Mouse (Mus musculus) hindlimb bud, embryonic 11.5 days (tissue): Measurements from ENCODE around the gene Krtap5-4.
A peak's percentile ranks its signal among the peaks of the same experiment; 100 is the strongest.
"Not testable (repeated sequence)": the region's sequence is repeated elsewhere in the genome, so short reads cannot be mapped to it uniquely, and the experiment has no call there.

Experiments used
- DNase-seq: peaks from one replicate; pipeline ENCODE4 v3.0.0-alpha.2; 2012; ENCODE audit warnings: low read depth, low spot score; ENCODE audit errors: extremely low spot score

Krtap5-4 gene

GRCm38 (mm10) chr7:142321637-142322306, 18.4 kb downstream of the Krtap5-4 start:
- DNase-seq = not testable (repeated sequence)

GRCm38 (mm10) chr7:142322641-142323040, 19.3 kb downstream of the Krtap5-4 start:
- no peak for DNase-seq

- DNase-seq = no peak
Observed at GRCm38 (mm10) chr7:142323396-142324117, 20.2 kb downstream of the Krtap5-4 start.

- no peak for DNase-seq
Observed at GRCm38 (mm10) chr7:142326714-142327445, 23.5 kb downstream of the Krtap5-4 start.

GRCm38 (mm10) chr7:142328507-142328906, 25.2 kb downstream of the Krtap5-4 start:
- no peak for DNase-seq

GRCm38 (mm10) chr7:142330271-142330724, 26.9 kb downstream of the Krtap5-4 start:
- DNase-seq = no peak

- no peak for DNase-seq
Observed at GRCm38 (mm10) chr7:142331281-142331680, 27.9 kb downstream of the Krtap5-4 start.

GRCm38 (mm10) chr7:142332741-142333140, 29.4 kb downstream of the Krtap5-4 start:
- not testable (repeated sequence) for DNase-seq

- peak; percentile 82 for DNase-seq
Observed at GRCm38 (mm10) chr7:142334246-142334645, 30.9 kb downstream of the Krtap5-4 start.

GRCm38 (mm10) chr7:142335151-142335550, 31.8 kb downstream of the Krtap5-4 start:
- no peak for DNase-seq

- DNase-seq = no peak
Observed at GRCm38 (mm10) chr7:142340269-142340970, 37.1 kb downstream of the Krtap5-4 start.

GRCm38 (mm10) chr7:142341564-142342246, 38.4 kb downstream of the Krtap5-4 start:
- DNase-seq = no peak

- no peak for DNase-seq
Observed at GRCm38 (mm10) chr7:142342247-142342640, 38.9 kb downstream of the Krtap5-4 start.

- no peak for DNase-seq
Observed at GRCm38 (mm10) chr7:142347542-142347941, 44.2 kb downstream of the Krtap5-4 start.

- DNase-seq = no peak
Observed at GRCm38 (mm10) chr7:142349308-142349961, 46.1 kb downstream of the Krtap5-4 start.

- DNase-seq = no peak
Observed at GRCm38 (mm10) chr7:142351569-142351968, 48.2 kb downstream of the Krtap5-4 start.

GRCm38 (mm10) chr7:142353854-142354253, 50.5 kb downstream of the Krtap5-4 start:
- no peak for DNase-seq
